Mouse (Mus musculus) liver, adult 2 months (tissue): ENCODE data around the gene D630039A03Rik. TPM values are rescaled to one million over a fixed set of nuclear protein-coding genes. Genes with fewer than 3 reads are reported as not detected.

Source experiments
- DNase-seq: peaks from one replicate; pipeline ENCODE4 v3.0.0-alpha.2; 2011; ENCODE audit warnings: low read depth, low spot score; ENCODE audit errors: extremely low read depth
- H3K27ac ChIP-seq: fragments of 200-500 bp; replicated peaks from 2 replicates; pipeline ENCODE4 v1.5.1; 2012; ENCODE audit warnings: low read depth, mild to moderate bottlenecking, control low read depth, inconsistent platforms, low read length; ENCODE audit not compliant: insufficient read depth
- H3K27me3 ChIP-seq: fragments of 200-500 bp; 2 replicates; pipeline ENCODE4 v1.6.1; 2012; ENCODE audit warnings: mild to moderate bottlenecking, moderate library complexity, low read length, inconsistent platforms; ENCODE audit not compliant: control insufficient read depth, insufficient read depth
- H3K36me3 ChIP-seq: fragments of 200-500 bp; 2 replicates; pipeline ENCODE4 v1.6.1; 2012; ENCODE audit warnings: low read length, inconsistent platforms; ENCODE audit not compliant: control insufficient read depth, insufficient read depth
- H3K4me1 ChIP-seq: fragments of 200-500 bp; 2 replicates; pipeline ENCODE4 v1.6.1; 2011; ENCODE audit warnings: low read length; ENCODE audit not compliant: control insufficient read depth, insufficient read depth
- H3K4me3 ChIP-seq: fragments of 200-500 bp; 2 replicates; pipeline ENCODE4 v1.5.1; 2011; ENCODE audit warnings: low read depth, mild to moderate bottlenecking, control low read depth, low read length, moderate library complexity; ENCODE audit not compliant: insufficient read depth
- H3K79me2 ChIP-seq: fragments of 200-500 bp; 2 replicates; pipeline ENCODE4 v1.6.1; 2012; ENCODE audit warnings: inconsistent platforms, mild to moderate bottlenecking, low read length, moderate library complexity; ENCODE audit not compliant: control insufficient read depth, insufficient read depth
- H3K9ac ChIP-seq: fragments of 200-500 bp; 2 replicates; pipeline ENCODE4 v1.6.1; 2012; ENCODE audit warnings: low read depth, mild to moderate bottlenecking, control low read depth, inconsistent platforms, low read length
- CTCF ChIP-seq: fragments of 200-500 bp; IDR thresholded peaks from 2 replicates; pipeline ENCODE4 v1.5.1; 2011; ENCODE audit warnings: low read depth, low read length, control low read depth
- POLR2A ChIP-seq: fragments of 200-500 bp; IDR thresholded peaks from 2 replicates; pipeline ENCODE4 v1.6.1; 2011; ENCODE audit warnings: low read length, control low read depth; ENCODE audit not compliant: insufficient read depth; ENCODE audit errors: extremely low read depth
- WGBS: fragments of 180-500 bp; shearing (Covaris S2); methylation state at CpG from one replicate; pipeline ENCODE4 v1.1.7; 2018; 5-methylcytosine and 5-hydroxymethylcytosine counted together
- polyA plus RNA-seq: library from polyadenylated mRNA; depleted of rRNA; stranded (reverse); fragments of >200 nt; gene quantifications from 2 replicates; pipeline ENCODE4 v1.2.3, GENCODE M21; 2012
- total RNA-seq: library from RNA; depleted of rRNA; stranded (reverse); fragments of >200 nt; gene quantifications from 2 replicates; pipeline ENCODE4 v1.2.3, GENCODE M21; 2014

The D630039A03Rik gene
- total and polyA plus RNA-seq, 2 experiments = 3.2 to 14.3 TPM

- no peak for TF ChIP-seq CTCF
- TF ChIP-seq POLR2A = no peak
- H3K27me3 ChIP-seq = no peaks in the 10 kb centered on the region
- H3K79me2 ChIP-seq = peaks cover 6% of the 10 kb centered on the region; the same call in 1 of the 2 replicates
- DNase-seq = no peak
- H3K4me3 ChIP-seq = no peak overlapping the region
- peaks cover 18% of the 10 kb centered on the region for H3K4me1 ChIP-seq
- 87% methylated on average over 2 of the region's 2 CpGs for WGBS
- H3K27ac ChIP-seq = no peak overlapping the region
- no peaks in the 10 kb centered on the region for H3K36me3 ChIP-seq
- H3K9ac ChIP-seq = no peak overlapping the region
Measured at GRCm38 (mm10) chr4:57885186-57885585, 30.9 kb downstream of the D630039A03Rik start.

- H3K9ac ChIP-seq = no peak overlapping the region
- TF ChIP-seq POLR2A (no peak), CTCF (no peak)
- peaks cover 6% of the 10 kb centered on the region; the same call in 1 of the 2 replicates for H3K79me2 ChIP-seq
- H3K36me3 ChIP-seq = no peaks in the 10 kb centered on the region
- no peaks in the 10 kb centered on the region for H3K27me3 ChIP-seq
- H3K4me3 ChIP-seq = no peak overlapping the region
- H3K27ac ChIP-seq = no peak overlapping the region
- H3K4me1 ChIP-seq = peaks cover 20% of the 10 kb centered on the region
- DNase-seq = no peak
- 86% methylated on average over 3 of the region's 3 CpGs for WGBS
Measured at GRCm38 (mm10) chr4:57884511-57884910, 31.6 kb downstream of the D630039A03Rik start.

GRCm38 (mm10) chr4:57883520-57884421, 32.3 kb downstream of the D630039A03Rik start:
- no peak overlapping the region for H3K9ac ChIP-seq
- H3K27me3 ChIP-seq = no peaks in the 10 kb centered on the region
- peaks cover 6% of the 10 kb centered on the region; the same call in 1 of the 2 replicates for H3K79me2 ChIP-seq
- TF ChIP-seq CTCF (no peak), POLR2A (no peak)
- no peak overlapping the region for H3K27ac ChIP-seq
- DNase-seq = peak; percentile 15
- WGBS = 69% methylated on average over 7 of the region's 7 CpGs
- H3K4me3 ChIP-seq = no peak overlapping the region
- H3K36me3 ChIP-seq = no peaks in the 10 kb centered on the region
- peaks cover 20% of the 10 kb centered on the region for H3K4me1 ChIP-seq

DNA sequence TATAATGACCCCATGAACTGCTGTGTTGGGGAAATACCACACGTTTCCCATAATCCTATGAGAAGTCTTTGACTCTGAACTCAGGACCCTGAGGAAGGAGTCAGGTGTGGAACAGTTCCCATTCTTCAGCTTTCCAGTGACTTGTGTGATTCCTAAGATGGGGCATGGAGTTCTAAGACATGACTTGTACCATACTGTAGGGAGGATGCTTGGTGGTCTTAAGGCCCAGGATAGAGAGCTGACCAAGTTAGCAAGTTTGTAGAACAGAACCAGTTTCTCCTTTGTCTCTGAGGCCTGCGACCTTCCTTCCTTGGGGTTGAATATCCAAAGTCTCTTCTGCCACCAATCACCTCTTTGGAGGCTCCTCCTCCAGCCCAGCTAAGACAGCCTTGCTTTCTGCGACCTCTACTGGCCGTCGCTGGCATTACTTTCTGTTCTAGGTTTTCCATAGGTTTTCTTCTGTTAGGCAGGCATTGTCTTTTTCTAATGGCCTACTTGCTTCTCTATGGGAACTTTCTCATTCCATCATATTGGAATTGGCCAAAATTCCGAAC, 36.2 kb downstream of the D630039A03Rik start:
- H3K4me1 ChIP-seq = 0 out of 2 replicates have a peak, but pooled peaks cover 3% of the 10 kb centered on the region
- TF ChIP-seq CTCF (peak; percentile 89), POLR2A (no peak)
- H3K36me3 ChIP-seq = no peaks in the 10 kb centered on the region
- peak; percentile 54 for DNase-seq
- H3K4me3 ChIP-seq = no peak overlapping the region
- WGBS = 13% methylated on average over 6 of the region's 6 CpGs
- no peaks in the 10 kb centered on the region for H3K27me3 ChIP-seq
- no peak overlapping the region for H3K27ac ChIP-seq
- no peak overlapping the region for H3K9ac ChIP-seq
- H3K79me2 ChIP-seq = peaks cover 4% of the 10 kb centered on the region; the same call in 1 of the 2 replicates

DNA sequence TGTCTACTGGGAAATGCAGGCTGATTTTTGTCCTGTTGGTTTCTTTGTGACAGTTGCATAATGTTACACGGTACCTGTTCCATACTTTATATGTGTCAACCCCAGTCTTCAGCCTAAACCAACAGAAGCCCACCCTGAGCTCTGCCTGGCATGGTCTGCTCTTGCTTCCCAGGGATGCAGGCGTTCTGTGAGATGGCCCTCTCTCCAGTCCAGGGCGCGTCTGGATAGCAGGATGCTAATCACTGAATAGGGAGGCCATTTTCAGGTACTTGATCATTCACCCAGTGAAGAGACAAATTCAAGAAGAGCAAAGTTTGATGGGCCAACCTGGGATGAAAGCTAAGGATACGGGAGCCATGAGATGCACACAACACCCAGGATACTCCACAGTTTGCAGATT, 37.0 kb downstream of the D630039A03Rik start:
- no peaks in the 10 kb centered on the region for H3K36me3 ChIP-seq

More for the DNA sequence above, 37.0 kb downstream of the D630039A03Rik start:
- Histone ChIP-seq H3K79me2 (peaks cover 4% of the 10 kb centered on the region; the same call in 1 of the 2 replicates), H3K27me3 (no peaks in the 10 kb centered on the region), H3K9ac (no peak overlapping the region), H3K4me3 (no peak overlapping the region), H3K27ac (no peak overlapping the region), H3K4me1 (0 out of 2 replicates have a peak, but pooled peaks cover 3% of the 10 kb centered on the region)
- TF ChIP-seq CTCF (no peak), POLR2A (no peak)
- no peak for DNase-seq
- WGBS = 87% methylated on average over 5 of the region's 5 CpGs
